Mouse (Mus musculus) kidney, adult 18-20 months (tissue): Measurements from ENCODE around the gene Treml1.

Experiments used
- DNase-seq: peaks from one replicate; pipeline ENCODE4 v3.0.0; 2021

Gene Treml1

GRCm38 (mm10) chr17:48410299-48410785 is 50.6 kb downstream of the Treml1 start:
- no peak for DNase-seq

- no peak for DNase-seq
These were observed 51.5 kb downstream of the Treml1 start for GRCm38 (mm10) chr17:48411241-48411640.

- peak; percentile 19 for DNase-seq
These were observed 56.3 kb downstream of the Treml1 start for GRCm38 (mm10) chr17:48416011-48416410.
